Mouse (Mus musculus) embryonic facial prominence, embryonic 15.5 days (tissue): ENCODE data around the gene Pi4k2a. TPM values are rescaled to one million over a fixed set of nuclear protein-coding genes. Genes with fewer than 3 reads are reported as not detected.
A peak's percentile ranks its signal among the peaks of the same experiment; 100 is the strongest.

ENCODE experiments used
- ATAC-seq: fragments of 200-750 bp; cut with Nextera tagmentation; 2 replicates; pipeline ENCODE4 v1.8.0; 2017; ENCODE audit warnings: low read depth, moderate TSS enrichment; ENCODE audit not compliant: insufficient number of reproducible peaks, low FRiP score, low TSS enrichment
- H3K27ac ChIP-seq: fragments of 300-500 bp; sonication (generic); replicated peaks from 2 replicates; pipeline ENCODE4 v1.5.1; 2015; ENCODE audit warnings: mild to moderate bottlenecking, inconsistent platforms
- H3K27me3 ChIP-seq: fragments of 300-500 bp; sonication (generic); 2 replicates; pipeline ENCODE4 v1.6.1; 2015; ENCODE audit warnings: inconsistent platforms
- H3K36me3 ChIP-seq: fragments of 300-500 bp; sonication (generic); 2 replicates; pipeline ENCODE4 v1.6.1; 2015; ENCODE audit warnings: mild to moderate bottlenecking, inconsistent platforms
- H3K4me1 ChIP-seq: fragments of 300-500 bp; sonication (generic); 2 replicates; pipeline ENCODE4 v1.6.1; 2015; ENCODE audit warnings: inconsistent platforms
- H3K4me2 ChIP-seq: fragments of 300-500 bp; sonication (generic); replicated peaks from 2 replicates; pipeline ENCODE4 v1.6.1; 2015; ENCODE audit warnings: mild to moderate bottlenecking, inconsistent platforms
- H3K4me3 ChIP-seq: fragments of 300-500 bp; sonication (generic); replicated peaks from 2 replicates; pipeline ENCODE4 v1.5.1; 2015; ENCODE audit warnings: mild to moderate bottlenecking, inconsistent platforms
- H3K9ac ChIP-seq: fragments of 300-500 bp; sonication (generic); 2 replicates; pipeline ENCODE4 v1.6.1; 2015; ENCODE audit warnings: inconsistent platforms
- H3K9me3 ChIP-seq: fragments of 300-500 bp; sonication (generic); replicated peaks from 2 replicates; pipeline ENCODE4 v1.6.1; 2016; ENCODE audit warnings: inconsistent platforms
- WGBS: fragments of 180-500 bp; shearing (Covaris S2); methylation state at CpG from one replicate; pipeline ENCODE4 v1.1.7; 2015; 5-methylcytosine and 5-hydroxymethylcytosine counted together
- polyA plus RNA-seq: library from polyadenylated mRNA; unstranded; fragments of >200 nt; fragmentation: Nextera tagmentation; extraction: Ambion mirVana; gene quantifications from 2 replicates; pipeline ENCODE4 v1.2.1, GENCODE M21; 2015

Gene Pi4k2a
- polyA plus RNA-seq, 1 experiment from 2014 or later = 28.0 TPM

DNA sequence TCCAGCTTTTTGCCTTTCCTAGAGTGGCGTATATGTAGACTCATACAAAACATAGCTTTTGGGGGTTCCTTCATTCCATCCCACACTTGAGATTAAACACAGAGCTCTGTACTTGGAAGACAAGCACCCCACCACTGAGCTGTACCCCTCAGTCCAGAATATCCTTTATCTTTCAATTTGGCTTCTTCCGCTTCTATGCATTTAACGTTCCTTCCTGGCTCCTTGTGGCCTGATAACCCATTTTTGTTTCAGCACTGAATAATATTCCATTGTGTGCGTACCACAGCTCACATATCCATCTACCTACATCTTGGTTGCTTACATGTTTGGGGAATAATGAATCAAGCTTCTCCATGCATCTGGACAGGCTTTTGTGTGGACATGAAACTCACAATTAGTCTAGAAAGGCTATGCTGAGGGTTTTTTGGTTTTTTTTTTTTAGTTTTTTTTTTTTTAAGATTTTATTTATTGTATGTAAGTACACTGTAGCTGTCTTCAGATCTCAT, 47.0 kb downstream of the Pi4k2a start:
- H3K27ac ChIP-seq = no peak overlapping the region
- ATAC-seq = no peak
- H3K4me2 ChIP-seq = no peak overlapping the region
- WGBS = 93% methylated on average over 4 of the region's 4 CpGs
- no peak overlapping the region for H3K9ac ChIP-seq
- H3K36me3 ChIP-seq = no peaks in the 10 kb centered on the region
- H3K9me3 ChIP-seq = no peaks in the 10 kb centered on the region
- H3K27me3 ChIP-seq = no peaks in the 10 kb centered on the region
- H3K4me1 ChIP-seq = peaks cover 6% of the 10 kb centered on the region; the same call in 1 of the 2 replicates
- no peak overlapping the region for H3K4me3 ChIP-seq

DNA sequence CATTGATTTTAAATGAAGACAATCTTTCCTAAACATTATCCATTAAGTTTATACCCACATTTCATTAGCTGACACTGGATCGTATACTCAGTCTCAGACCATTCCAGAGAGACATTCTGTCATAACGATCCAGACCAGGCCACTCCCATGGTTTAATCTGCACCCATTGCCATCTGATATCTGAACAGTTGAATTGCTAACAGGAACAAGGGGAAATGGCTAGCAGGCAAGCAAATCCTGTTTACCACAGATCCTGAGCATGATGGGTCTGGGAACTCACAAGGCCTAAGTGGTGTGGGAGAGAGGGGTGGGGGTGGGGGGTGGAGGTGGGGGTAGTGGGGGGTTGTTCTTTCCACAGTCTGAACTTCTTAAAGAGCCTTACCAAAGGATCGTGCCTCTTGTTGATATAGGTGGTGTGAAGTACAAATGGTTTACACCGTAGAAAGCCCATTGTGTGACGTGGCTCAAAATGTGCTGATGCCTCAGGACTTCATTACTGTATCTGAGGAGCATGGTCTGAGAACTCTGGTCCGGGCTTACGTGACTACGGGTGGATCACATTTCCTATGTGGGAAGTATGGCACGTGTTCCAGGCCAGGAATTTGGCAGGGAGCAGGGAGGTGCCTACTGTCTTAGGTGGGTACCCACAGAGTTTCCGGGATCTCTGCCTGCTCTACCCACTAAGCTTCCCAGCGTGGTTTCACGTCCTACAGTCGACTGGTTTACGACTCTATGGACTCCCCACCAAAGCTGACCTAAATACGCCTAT, 48.4 kb downstream of the Pi4k2a start:
- WGBS = 80% methylated on average over 15 of the region's 15 CpGs
- Histone ChIP-seq H3K9ac (no peak overlapping the region), H3K4me2 (no peak overlapping the region), H3K36me3 (no peaks in the 10 kb centered on the region), H3K9me3 (no peaks in the 10 kb centered on the region), H3K4me1 (0 out of 2 replicates have a peak, but pooled peaks cover 3% of the 10 kb centered on the region), H3K27me3 (no peaks in the 10 kb centered on the region), H3K4me3 (no peak overlapping the region), H3K27ac (no peak overlapping the region)
- ATAC-seq = no peak

- Histone ChIP-seq H3K27me3 (no peaks in the 10 kb centered on the region), H3K36me3 (no peaks in the 10 kb centered on the region), H3K4me2 (no peak overlapping the region), H3K4me3 (no peak overlapping the region), H3K27ac (no peak overlapping the region), H3K4me1 (peaks cover 9% of the 10 kb centered on the region), H3K9me3 (no peaks in the 10 kb centered on the region), H3K9ac (no peak overlapping the region)
- ATAC-seq = no peak
- WGBS = 54% methylated on average over 5 of the region's 5 CpGs
Measured at GRCm38 (mm10) chr19:42139724-42140517, 49.7 kb downstream of the Pi4k2a start.

- Histone ChIP-seq H3K27me3 (no peaks in the 10 kb centered on the region), H3K27ac (no peak overlapping the region), H3K4me3 (no peak overlapping the region), H3K9me3 (no peaks in the 10 kb centered on the region), H3K4me2 (no peak overlapping the region), H3K9ac (no peak overlapping the region), H3K4me1 (peaks cover 15% of the 10 kb centered on the region), H3K36me3 (no peaks in the 10 kb centered on the region)
- ATAC-seq = no peak
- WGBS = 80% methylated on average over 3 of the region's 3 CpGs
Measured at GRCm38 (mm10) chr19:42141998-42142397, 51.7 kb downstream of the Pi4k2a start.

DNA sequence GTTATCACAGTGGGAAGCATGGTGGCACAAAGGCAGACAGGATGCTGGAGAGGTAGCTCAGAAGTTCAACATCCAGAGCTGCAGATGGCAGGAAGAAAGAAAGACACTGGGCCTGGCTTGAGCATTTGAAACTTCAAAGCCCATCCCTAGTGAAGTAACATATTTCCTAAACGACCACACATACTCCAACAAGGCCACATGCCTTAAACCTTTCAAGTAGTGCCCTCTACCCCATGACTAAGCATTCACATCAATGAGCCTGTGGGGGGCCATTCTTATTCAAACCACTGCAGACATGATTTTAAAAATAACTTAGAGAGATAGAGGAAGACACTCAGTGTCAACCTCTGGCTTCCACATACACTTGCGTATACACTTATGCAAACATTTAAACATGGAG, 52.5 kb downstream of the Pi4k2a start:
- no peaks in the 10 kb centered on the region for H3K27me3 ChIP-seq
- 70% methylated on average over 2 of the region's 2 CpGs for WGBS
- no peak overlapping the region for H3K9ac ChIP-seq
- peaks cover 17% of the 10 kb centered on the region for H3K4me1 ChIP-seq
- no peak overlapping the region for H3K27ac ChIP-seq
- H3K9me3 ChIP-seq = no peaks in the 10 kb centered on the region
- H3K4me3 ChIP-seq = no peak overlapping the region
- ATAC-seq = no peak
- no peak overlapping the region for H3K4me2 ChIP-seq
- no peaks in the 10 kb centered on the region for H3K36me3 ChIP-seq

DNA sequence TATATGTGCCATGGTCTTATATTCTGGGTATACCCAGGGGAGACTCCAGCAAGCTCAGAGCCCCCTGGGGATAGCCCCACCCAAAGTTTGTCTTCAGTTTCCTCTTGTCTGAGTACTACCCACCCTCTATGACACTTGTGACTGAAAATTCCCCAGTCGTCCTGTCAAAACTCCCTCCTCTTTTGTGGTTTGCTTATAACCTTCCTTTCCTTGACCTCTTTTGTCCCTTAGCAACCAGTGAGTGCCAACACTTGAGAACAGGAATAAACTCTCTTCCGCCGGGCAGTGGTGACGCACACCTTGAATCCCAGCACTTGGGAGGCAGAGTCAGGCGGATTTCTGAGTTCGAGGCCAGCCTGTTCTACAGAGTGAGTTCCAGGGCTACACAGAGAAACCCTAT, 53.8 kb downstream of the Pi4k2a start:
- Histone ChIP-seq H3K4me1 (peaks cover 27% of the 10 kb centered on the region), H3K27ac (0 out of 2 replicates have a peak overlapping the region, but pooled peaks have one; percentile 14), H3K27me3 (no peaks in the 10 kb centered on the region), H3K36me3 (no peaks in the 10 kb centered on the region), H3K4me3 (no peak overlapping the region), H3K9me3 (no peaks in the 10 kb centered on the region), H3K4me2 (0 out of 2 replicates have a peak overlapping the region, but pooled peaks have one; percentile 1), H3K9ac (no peak overlapping the region)
- no peak for ATAC-seq
- WGBS = 54% methylated on average over 6 of the region's 6 CpGs

DNA sequence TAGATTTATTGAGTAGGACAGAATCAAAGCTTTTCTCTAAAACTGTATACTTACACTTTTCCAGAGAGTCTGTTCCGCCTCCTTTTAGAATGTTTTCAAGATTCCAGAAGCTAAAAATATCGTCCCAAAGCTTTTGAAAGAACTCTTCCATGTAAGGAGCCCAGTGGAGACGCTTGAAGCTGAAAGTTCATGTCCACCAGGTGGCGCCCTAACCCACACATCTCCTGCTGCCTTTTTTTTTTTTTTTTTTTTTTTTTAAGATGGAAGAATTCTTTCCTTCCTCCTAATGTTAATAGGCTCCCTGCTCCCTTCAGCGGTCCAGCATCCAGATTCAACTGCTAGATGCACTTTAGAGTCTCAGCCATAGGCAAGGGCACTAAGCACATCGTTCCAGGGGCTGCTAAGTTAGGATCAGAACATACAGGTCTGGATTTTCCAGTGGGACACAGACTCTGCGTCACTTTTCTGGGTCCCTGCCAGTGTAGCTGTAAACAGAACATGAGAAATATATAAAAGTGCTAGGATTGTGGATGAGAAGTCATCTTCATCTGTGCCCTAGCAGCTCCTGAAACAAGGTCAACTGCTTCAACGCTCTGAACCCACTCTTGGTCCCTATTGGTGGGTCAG, 54.4 kb downstream of the Pi4k2a start:
- Histone ChIP-seq H3K27ac (0 out of 2 replicates have a peak overlapping the region, but pooled peaks have one; percentile 14), H3K27me3 (no peaks in the 10 kb centered on the region), H3K4me1 (peaks cover 31% of the 10 kb centered on the region), H3K9ac (no peak overlapping the region), H3K36me3 (no peaks in the 10 kb centered on the region), H3K4me2 (0 out of 2 replicates have a peak overlapping the region, but pooled peaks have one; percentile 1), H3K9me3 (no peaks in the 10 kb centered on the region), H3K4me3 (no peak overlapping the region)
- 25% methylated on average over 8 of the region's 8 CpGs for WGBS
- no peak for ATAC-seq

GRCm38 (mm10) chr19:42145210-42145609, 54.9 kb downstream of the Pi4k2a start:
- WGBS = 63% methylated on average over 4 of the region's 4 CpGs
- H3K4me3 ChIP-seq = no peak overlapping the region
- H3K4me2 ChIP-seq = no peak overlapping the region
- 0 out of 2 replicates have a peak overlapping the region, but pooled peaks have one; percentile 14 for H3K27ac ChIP-seq
- H3K27me3 ChIP-seq = no peaks in the 10 kb centered on the region
- no peaks in the 10 kb centered on the region for H3K9me3 ChIP-seq
- peaks cover 36% of the 10 kb centered on the region for H3K4me1 ChIP-seq
- no peaks in the 10 kb centered on the region for H3K36me3 ChIP-seq
- no peak overlapping the region for H3K9ac ChIP-seq
- no peak for ATAC-seq

DNA sequence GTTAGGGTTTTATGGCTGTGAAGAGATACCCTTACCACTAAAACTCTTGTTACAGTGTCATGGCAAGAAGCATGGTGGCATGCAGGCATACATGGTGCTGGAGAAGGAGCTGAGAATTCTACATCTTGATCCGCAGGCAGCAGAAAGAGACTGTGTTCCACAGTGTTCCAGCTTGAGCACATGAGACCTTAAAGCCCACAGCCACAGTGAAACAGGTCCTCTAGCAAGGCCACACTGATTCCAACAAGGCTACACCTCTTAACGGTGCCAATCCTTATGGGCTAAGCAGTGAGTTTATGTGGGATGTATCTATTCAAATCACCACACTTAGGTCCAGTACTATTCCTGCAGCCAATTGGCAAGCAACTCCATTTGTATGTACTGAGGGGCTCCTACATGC, 55.5 kb downstream of the Pi4k2a start:
- 88% methylated on average over 2 of the region's 2 CpGs for WGBS
- no peak overlapping the region for H3K27ac ChIP-seq
- H3K27me3 ChIP-seq = no peaks in the 10 kb centered on the region
- no peak overlapping the region for H3K4me2 ChIP-seq
- H3K36me3 ChIP-seq = 0 out of 2 replicates have a peak, but pooled peaks cover under 1% of the 10 kb centered on the region
- H3K4me1 ChIP-seq = peaks cover 41% of the 10 kb centered on the region
- H3K4me3 ChIP-seq = no peak overlapping the region
- ATAC-seq = no peak
- H3K9ac ChIP-seq = no peak overlapping the region
- H3K9me3 ChIP-seq = no peaks in the 10 kb centered on the region

- Histone ChIP-seq H3K4me3 (peak overlapping the region; percentile 77; the same call in 1 of the 2 replicates), H3K27ac (peak overlapping the region; percentile 95), H3K4me1 (peaks cover 48% of the 10 kb centered on the region), H3K36me3 (peaks cover 4% of the 10 kb centered on the region; the same call in 1 of the 2 replicates), H3K27me3 (no peaks in the 10 kb centered on the region), H3K9ac (no peak overlapping the region), H3K4me2 (peak overlapping the region; percentile 76; the same call in 1 of the 2 replicates), H3K9me3 (no peaks in the 10 kb centered on the region)
- ATAC-seq = no peak
- 91% methylated on average over 9 of the region's 9 CpGs for WGBS
Measured at GRCm38 (mm10) chr19:42146276-42147010, 56.2 kb downstream of the Pi4k2a start.
